Mouse (Mus musculus) MEL (cell line): Measurements from ENCODE around the gene Acox2. TPM values are rescaled to one million over a fixed set of nuclear protein-coding genes. Genes with fewer than 3 reads are reported as not detected.

Experiments used
- DNase-seq: peaks from one replicate; pipeline ENCODE4 v3.0.0; 2011; ENCODE audit warnings: low read depth, low spot score
- H3K27ac ChIP-seq: 2 replicates; pipeline ENCODE4 v1.5.1; 2012; ENCODE audit warnings: low read depth, mild to moderate bottlenecking, control low read depth, low read length, moderate library complexity; ENCODE audit not compliant: control insufficient read depth
- H3K27me3 ChIP-seq, 2 experiments: fragments of 150-350 bp in 1 of 2; sonication (generic) in 1 of 2; 2 replicates each; pipeline ENCODE4 v1.6.1; 2012; ENCODE audit warnings: low read length in 2 of 2, mild to moderate bottlenecking in 2 of 2, improper control_type of control experiment in 1 of 2, moderate library complexity in 1 of 2; ENCODE audit not compliant: insufficient read depth in 2 of 2, control insufficient read depth in 1 of 2
- H3K36me3 ChIP-seq, 2 experiments: 2 replicates each; pipeline ENCODE4 v1.6.1; 2012 to 2014; ENCODE audit warnings: low read length in 2 of 2, improper control_type of control experiment in 1 of 2, inconsistent platforms in 1 of 2, mild to moderate bottlenecking in 1 of 2; ENCODE audit not compliant: insufficient read depth in 2 of 2, control insufficient read depth in 1 of 2
- H3K4me1 ChIP-seq, 2 experiments: fragments of 150-350 bp in 1 of 2; sonication (generic) in 1 of 2; 2 replicates each; pipeline ENCODE4 v1.6.1; 2012; ENCODE audit warnings: low read length in 2 of 2, improper control_type of control experiment in 1 of 2, mild to moderate bottlenecking in 1 of 2; ENCODE audit not compliant: insufficient read depth in 2 of 2, control insufficient read depth in 1 of 2
- H3K4me3 ChIP-seq, 2 experiments: fragments of 150-350 bp in 1 of 2; sonication (generic) in 1 of 2; 2 replicates each; pipeline ENCODE4 v1.5.1; 2012; ENCODE audit warnings: low read depth in 2 of 2, low read length in 2 of 2, mild to moderate bottlenecking in 2 of 2, moderate library complexity in 2 of 2, control low read depth in 1 of 2, improper control_type of control experiment in 1 of 2; ENCODE audit not compliant: control insufficient read depth in 1 of 2, insufficient read depth in 1 of 2
- H3K79me2 ChIP-seq: 2 replicates; pipeline ENCODE4 v1.6.1; 2012; ENCODE audit warnings: mild to moderate bottlenecking, low read length, moderate library complexity; ENCODE audit not compliant: control insufficient read depth, poor library complexity, insufficient read depth
- H3K9ac ChIP-seq: 2 replicates; pipeline ENCODE4 v1.6.1; 2012; ENCODE audit warnings: low read depth, mild to moderate bottlenecking, control low read depth, low read length, moderate library complexity; ENCODE audit not compliant: control insufficient read depth, poor library complexity, severe bottlenecking
- H3K9me3 ChIP-seq: fragments of 150-350 bp; sonication (generic); replicated peaks from 2 replicates; pipeline ENCODE4 v1.6.1; 2012; ENCODE audit warnings: mild to moderate bottlenecking, low read length, improper control_type of control experiment, moderate library complexity; ENCODE audit not compliant: insufficient read depth
- BHLHE40 ChIP-seq: IDR thresholded peaks from 2 replicates; pipeline ENCODE4 v1.6.1; 2012; ENCODE audit warnings: low read depth, mild to moderate bottlenecking, inconsistent platforms, low read length, improper control_type of control experiment, borderline replicate concordance
- CTCF ChIP-seq, 3 experiments: IDR thresholded peaks in 2 of 3; conservative IDR thresholded peaks in 1 of 3; 2 replicates each; pipeline ENCODE4 v1.5.1; 2011 to 2012; ENCODE audit warnings: low read length in 3 of 3, low read depth in 2 of 3, mild to moderate bottlenecking in 2 of 3, improper control_type of control experiment in 1 of 3, inconsistent platforms in 1 of 3, mixed read lengths in 1 of 3, moderate library complexity in 1 of 3; ENCODE audit not compliant: control insufficient read depth in 1 of 3, insufficient read depth in 1 of 3, poor library complexity in 1 of 3, severe bottlenecking in 1 of 3
- E2F4 ChIP-seq: IDR thresholded peaks from 2 replicates; pipeline ENCODE4 v1.6.1; 2011; ENCODE audit warnings: low read depth, low read length, improper control_type of control experiment, borderline replicate concordance
- ELF1 ChIP-seq: IDR thresholded peaks from 2 replicates; pipeline ENCODE4 v1.6.1; 2014; ENCODE audit warnings: low read depth, mild to moderate bottlenecking, inconsistent platforms, low read length, improper control_type of control experiment, moderate library complexity
- HCFC1 ChIP-seq: IDR thresholded peaks from 2 replicates; pipeline ENCODE4 v1.6.1; 2012; ENCODE audit warnings: low read depth, mild to moderate bottlenecking, inconsistent platforms, low read length, improper control_type of control experiment, moderate library complexity
- JUND ChIP-seq: IDR thresholded peaks from 2 replicates; pipeline ENCODE4 v1.6.1; 2011; ENCODE audit warnings: low read depth, mild to moderate bottlenecking, improper control_type of control experiment, low read length
- KAT2A ChIP-seq: conservative IDR thresholded peaks from 2 replicates; pipeline ENCODE4 v1.6.1; 2012; ENCODE audit warnings: low read depth, low read length, improper control_type of control experiment, inconsistent platforms
- MAZ ChIP-seq: IDR thresholded peaks from 2 replicates; pipeline ENCODE4 v1.6.1; 2012; ENCODE audit warnings: low read depth, mild to moderate bottlenecking, inconsistent platforms, low read length, improper control_type of control experiment
- MYB ChIP-seq: IDR thresholded peaks from 2 replicates; pipeline ENCODE4 v1.6.1; 2011; ENCODE audit warnings: mild to moderate bottlenecking, low read depth, low read length, improper control_type of control experiment
- MYC ChIP-seq: IDR thresholded peaks from 2 replicates; pipeline ENCODE4 v1.6.1; 2011; ENCODE audit warnings: low read depth, mild to moderate bottlenecking, low read length, improper control_type of control experiment, moderate library complexity
- POLR2A ChIP-seq, 2 experiments: IDR thresholded peaks; 2 replicates each; pipeline ENCODE4 v1.6.1; 2011 to 2012; ENCODE audit warnings: low read length in 2 of 2, mild to moderate bottlenecking in 2 of 2, control low read depth in 1 of 2, improper control_type of control experiment in 1 of 2, low read depth in 1 of 2, moderate library complexity in 1 of 2; ENCODE audit not compliant: control insufficient read depth in 1 of 2, insufficient read depth in 1 of 2, poor library complexity in 1 of 2
- POLR2AphosphoS5 ChIP-seq: IDR thresholded peaks from 2 replicates; pipeline ENCODE4 v1.6.1; 2012; ENCODE audit warnings: low read depth, borderline replicate concordance, mild to moderate bottlenecking, inconsistent platforms, low read length, moderate library complexity, mixed read lengths
- RAD21 ChIP-seq: IDR thresholded peaks from 2 replicates; pipeline ENCODE4 v1.6.1; 2011; ENCODE audit warnings: mild to moderate bottlenecking, low read depth, low read length, improper control_type of control experiment
- RCOR1 ChIP-seq: IDR thresholded peaks from 2 replicates; pipeline ENCODE4 v1.6.1; 2012; ENCODE audit warnings: low read depth, mild to moderate bottlenecking, inconsistent platforms, low read length, improper control_type of control experiment
- TAL1 ChIP-seq: IDR thresholded peaks from 2 replicates; pipeline ENCODE4 v1.6.1; 2012; ENCODE audit warnings: mild to moderate bottlenecking, inconsistent platforms, low read length, moderate library complexity, mixed read lengths
- TBP ChIP-seq: IDR thresholded peaks from 2 replicates; pipeline ENCODE4 v1.8.0; 2011; ENCODE audit warnings: low read depth, low read length, improper control_type of control experiment
- TCF12 ChIP-seq: IDR thresholded peaks from 2 replicates; pipeline ENCODE4 v1.6.1; 2014; ENCODE audit warnings: low read depth, mild to moderate bottlenecking, inconsistent platforms, low read length, improper control_type of control experiment, moderate library complexity
- UBTF ChIP-seq: IDR thresholded peaks from 2 replicates; pipeline ENCODE4 v1.6.1; 2012; ENCODE audit warnings: low read depth, mild to moderate bottlenecking, inconsistent platforms, low read length, improper control_type of control experiment, moderate library complexity, borderline replicate concordance; ENCODE audit not compliant: insufficient read depth
- USF1 ChIP-seq: IDR thresholded peaks from 2 replicates; pipeline ENCODE4 v1.6.1; 2014; ENCODE audit warnings: low read depth, mild to moderate bottlenecking, inconsistent platforms, low read length, improper control_type of control experiment, moderate library complexity
- USF2 ChIP-seq, 2 experiments: IDR thresholded peaks; 2 replicates each; pipeline ENCODE4 v1.6.1; 2011 to 2012; ENCODE audit warnings: improper control_type of control experiment in 2 of 2, low read length in 2 of 2, borderline replicate concordance in 1 of 2, inconsistent platforms in 1 of 2, low read depth in 1 of 2, mild to moderate bottlenecking in 1 of 2; ENCODE audit not compliant: insufficient read depth in 1 of 2
- ZC3H11A ChIP-seq: IDR thresholded peaks from 2 replicates; pipeline ENCODE4 v1.6.1; 2012; ENCODE audit warnings: low read depth, mild to moderate bottlenecking, inconsistent platforms, low read length, improper control_type of control experiment
- ZMIZ1 ChIP-seq: IDR thresholded peaks from 2 replicates; pipeline ENCODE4 v1.6.1; 2012; ENCODE audit warnings: low read depth, mild to moderate bottlenecking, inconsistent platforms, low read length, improper control_type of control experiment, moderate library complexity
- ZNF384 ChIP-seq: IDR thresholded peaks from 2 replicates; pipeline ENCODE4 v1.6.1; 2012; ENCODE audit warnings: low read depth, mild to moderate bottlenecking, inconsistent platforms, low read length, improper control_type of control experiment
- polyA plus RNA-seq, 2 experiments: library from polyadenylated mRNA; stranded (reverse) in 1 of 2; unstranded in 1 of 2; fragments of >175 nt in 1 of 2; fragments of >200 nt in 1 of 2; gene quantifications; 2 replicates each; pipeline versions ENCODE4 v1.2.1 to v1.2.4; 2012; ENCODE audit warnings: low replicate concordance in 2 of 2, low read depth in 1 of 2; ENCODE audit not compliant: insufficient read length in 2 of 2, insufficient read depth in 1 of 2, missing spikeins in 1 of 2
- total RNA-seq: library from RNA; depleted of rRNA; stranded (reverse); fragments of 300-350 nt; gene quantifications from 2 replicates; pipeline ENCODE4 v1.2.3, GENCODE M21; 2012

The Acox2 gene
- total and polyA plus RNA-seq, 3 experiments = 0.43 TPM; not detected in 2

DNA sequence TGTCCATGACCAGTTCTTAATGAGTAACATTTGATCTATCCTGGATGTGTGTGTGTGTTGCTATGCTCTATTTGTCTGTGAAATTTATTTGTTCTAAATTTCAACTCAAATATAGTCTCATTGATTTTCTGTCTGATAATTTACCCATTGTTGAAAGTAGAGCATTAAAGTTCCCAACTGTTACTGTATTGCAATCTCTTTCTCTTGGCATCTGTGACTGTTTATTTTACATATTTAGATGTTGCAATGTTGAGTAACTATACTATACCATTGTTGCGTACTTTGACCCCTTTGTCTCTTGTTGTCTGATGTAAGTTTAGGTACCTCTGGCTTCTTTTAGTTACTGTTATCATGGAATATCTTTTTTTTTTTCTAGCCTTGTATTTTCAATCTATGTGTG is 5.2 kb upstream of the Acox2 start:
- Histone ChIP-seq H3K9ac (no peak overlapping the region), H3K27ac (no peak overlapping the region), H3K4me3 (no peak overlapping the region), H3K79me2 (no peaks in the 10 kb centered on the region), H3K9me3 (no peaks in the 10 kb centered on the region), H3K4me1 (no peaks in the 10 kb centered on the region), H3K36me3 (no peaks in the 10 kb centered on the region), H3K27me3 (peaks cover 0 to 1% of the 10 kb centered on the region in 2 experiments; a peak in 1 of 4 replicates)
- no peak for DNase-seq
- TF ChIP-seq POLR2AphosphoS5 (no peak), MYC (no peak), RCOR1 (no peak), ZMIZ1 (no peak), ZNF384 (no peak), MAZ (no peak), TCF12 (no peak)

DNA sequence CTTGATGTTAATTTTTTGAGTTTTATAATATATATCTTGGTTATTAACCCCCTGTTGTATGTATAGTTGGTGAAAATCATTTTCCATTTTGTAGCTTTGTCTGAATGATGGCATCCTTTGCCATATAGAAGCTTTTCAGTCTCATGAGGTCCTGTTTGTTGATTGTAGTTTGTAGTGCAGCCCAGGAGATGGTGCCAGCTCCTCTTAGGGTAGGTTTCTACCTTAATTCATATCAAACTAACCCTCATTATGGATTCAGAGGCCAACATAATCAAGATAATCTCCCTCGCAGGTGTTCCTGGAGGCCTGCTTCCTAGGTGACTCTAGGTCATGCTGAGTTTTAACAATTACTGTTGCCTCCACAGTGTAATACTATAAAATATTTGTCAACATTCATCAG is 3.1 kb upstream of the Acox2 start:
- Histone ChIP-seq H3K9ac (no peak overlapping the region), H3K79me2 (no peaks in the 10 kb centered on the region), H3K4me1 (no peaks in the 10 kb centered on the region), H3K4me3 (no peak overlapping the region), H3K9me3 (no peaks in the 10 kb centered on the region), H3K27me3 (peaks cover 0 to 1% of the 10 kb centered on the region in 2 experiments; a peak in 1 of 4 replicates), H3K27ac (no peak overlapping the region), H3K36me3 (no peaks in the 10 kb centered on the region)
- no peak for DNase-seq
- no peak for TF ChIP-seq MAZ
- no peak for TF ChIP-seq TBP
- TF ChIP-seq MYC = no peak
- TF ChIP-seq POLR2AphosphoS5 = no peak
- no peak for TF ChIP-seq JUND
- TF ChIP-seq USF1 = no peak
- TF ChIP-seq RAD21 = no peak

DNA sequence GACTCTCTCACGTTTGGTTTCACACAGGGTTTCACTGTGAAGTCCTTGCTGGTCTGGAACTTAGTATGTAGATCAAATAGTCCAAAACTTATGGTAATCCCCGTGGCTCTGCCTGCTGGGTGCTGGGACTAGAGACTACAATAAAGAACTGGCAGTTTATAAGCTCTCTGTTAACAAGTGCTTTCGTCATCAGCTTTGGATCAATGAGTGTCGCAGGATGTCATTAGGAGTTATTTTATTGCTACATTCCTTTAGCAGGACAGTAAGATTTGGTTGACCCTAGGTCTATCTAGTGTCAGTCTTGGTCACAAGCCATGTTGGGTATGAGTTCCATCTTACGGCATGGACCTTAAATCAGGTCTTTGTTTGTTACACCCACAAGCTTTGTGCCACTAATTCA is 1.1 kb upstream of the Acox2 start:
- Histone ChIP-seq H3K9me3 (no peaks in the 10 kb centered on the region), H3K9ac (no peak overlapping the region)
- TF ChIP-seq ZNF384 (no peak), ELF1 (no peak), UBTF (no peak), USF2 (IDR thresholded peaks at IDR 0.05; ENCODE audit: borderline replicate concordance in 1 of 2, insufficient read depth in 1 of 2, low read depth in 1 of 2, low read length in 2 of 2) (no peak), MYB (no peak), RAD21 (no peak), E2F4 (no peak), BHLHE40 (no peak), USF1 (no peak), TAL1 (no peak), KAT2A (no peak), ZC3H11A (no peak), HCFC1 (no peak), ZMIZ1 (no peak), CTCF (IDR thresholded peaks at IDR 0.05 in 2 of 3, conservative IDR thresholded peaks at IDR 0.05 in 1 of 3; ENCODE audit: control insufficient read depth in 1 of 3, insufficient read depth in 1 of 3, low read depth in 2 of 3, low read length in 3 of 3, poor library complexity in 1 of 3, severe bottlenecking in 1 of 3) (no peak), POLR2A (IDR thresholded peaks at IDR 0.05; ENCODE audit: control insufficient read depth in 1 of 2, insufficient read depth in 1 of 2, low read depth in 1 of 2, low read length in 2 of 2, poor library complexity in 1 of 2) (no peak)
- TF ChIP-seq, all 39 proteins: peak for 0
- no peaks in the 10 kb centered on the region for H3K4me1 ChIP-seq
- H3K36me3 ChIP-seq = no peaks in the 10 kb centered on the region
- no peaks in the 10 kb centered on the region for H3K79me2 ChIP-seq
- no peak for DNase-seq
- H3K4me3 ChIP-seq = no peak overlapping the region
- no peak overlapping the region for H3K27ac ChIP-seq
- no peaks in the 10 kb centered on the region; a peak in 1 of 4 replicates for H3K27me3 ChIP-seq
